Mouse (Mus musculus) embryo, embryonic 11 days (tissue): ENCODE measurements at regions not wholly inside any gene's neighbourhood (a gene's known extent, or its start where the extent isn't known, plus 50 kb on each side); places are given as distances from the start of the nearest gene placed in this dataset.

ENCODE experiments used
- DNase-seq: peaks from one replicate; pipeline ENCODE4 v3.0.0-alpha.2; 2015

DNA sequence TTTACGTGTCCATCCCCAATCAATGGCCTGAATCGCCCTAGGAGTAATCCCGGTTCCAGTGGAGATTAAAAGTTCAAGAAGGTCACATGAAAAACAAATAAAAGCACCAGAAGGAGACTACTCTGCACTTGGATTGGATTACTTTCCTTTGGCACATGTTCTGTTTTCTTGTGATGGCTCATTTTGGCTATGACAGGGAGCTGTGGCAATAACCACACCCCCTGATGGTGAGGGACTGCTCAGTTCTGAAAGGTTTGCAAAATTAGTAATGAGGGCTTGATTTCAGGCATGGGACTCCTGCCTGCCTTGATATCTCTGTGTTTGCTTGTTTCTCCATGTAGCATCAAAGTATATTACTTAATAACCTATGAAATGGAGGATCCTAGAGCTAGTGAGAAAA is 293.9 kb downstream of the Plk2 start:
- no peak for DNase-seq

DNA sequence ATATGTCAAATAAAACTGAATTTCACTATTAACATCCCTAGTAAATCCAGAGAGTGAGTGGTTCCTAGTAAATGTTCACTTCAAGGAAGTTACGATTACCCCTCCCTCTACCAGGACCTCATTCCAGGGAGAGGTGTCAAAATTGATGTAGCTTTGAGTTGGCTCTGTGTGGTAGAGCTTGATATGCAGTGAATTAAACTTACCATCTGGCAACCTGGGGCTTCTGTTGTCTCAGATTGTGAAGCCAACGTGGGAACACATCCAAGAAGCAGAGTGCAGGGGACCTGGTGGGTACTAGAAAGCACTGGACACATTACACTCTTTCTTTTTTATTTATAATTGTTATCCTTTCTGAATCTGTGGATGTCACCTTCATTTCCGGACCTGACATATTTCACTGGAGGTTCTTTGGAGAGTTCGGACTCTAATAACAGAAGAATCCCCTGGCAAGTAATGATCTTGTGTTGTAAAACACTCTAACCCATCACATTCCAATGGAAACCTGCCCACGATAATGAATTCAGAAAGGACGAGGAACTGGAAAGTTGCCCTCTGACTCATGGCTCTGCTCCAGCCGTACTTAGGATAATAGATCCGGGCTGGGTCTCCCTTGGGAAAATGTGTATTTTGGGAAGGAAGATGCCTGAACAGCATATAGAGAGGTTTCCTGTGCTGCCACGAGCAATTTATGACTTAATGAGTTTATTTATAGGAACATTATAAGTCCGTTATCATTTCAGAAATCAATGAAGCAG is 295.8 kb downstream of the Plk2 start:
- peak; percentile 46 for DNase-seq

DNA sequence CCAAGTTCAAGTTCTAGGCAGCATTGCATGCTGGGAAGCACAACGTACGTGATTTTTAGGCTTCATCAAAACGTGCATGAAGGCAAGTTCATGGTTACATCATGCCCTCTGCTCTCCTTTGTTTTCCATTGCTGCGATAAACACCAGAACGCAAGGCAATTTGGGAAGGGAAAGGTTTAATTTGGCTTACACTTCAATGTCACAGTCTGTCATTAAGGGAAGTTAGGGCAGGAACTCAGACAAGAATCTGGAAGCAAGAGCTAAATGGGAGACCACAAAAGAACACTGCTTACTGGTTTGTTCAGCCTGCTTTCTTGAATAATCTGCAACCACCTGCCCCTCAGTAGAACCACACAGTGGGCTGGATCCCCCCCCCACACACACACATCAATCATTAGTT is 297.9 kb downstream of the Plk2 start:
- DNase-seq: no peak

GRCm38 (mm10) chr13:110694876-110695275 is 300.0 kb downstream of the Plk2 start:
- DNase-seq: no peak

- no peak for DNase-seq
Observed at GRCm38 (mm10) chr13:110696549-110696948, 301.7 kb downstream of the Plk2 start.

- no peak for DNase-seq
Observed at GRCm38 (mm10) chr13:110704261-110704660, 309.4 kb downstream of the Plk2 start.

DNA sequence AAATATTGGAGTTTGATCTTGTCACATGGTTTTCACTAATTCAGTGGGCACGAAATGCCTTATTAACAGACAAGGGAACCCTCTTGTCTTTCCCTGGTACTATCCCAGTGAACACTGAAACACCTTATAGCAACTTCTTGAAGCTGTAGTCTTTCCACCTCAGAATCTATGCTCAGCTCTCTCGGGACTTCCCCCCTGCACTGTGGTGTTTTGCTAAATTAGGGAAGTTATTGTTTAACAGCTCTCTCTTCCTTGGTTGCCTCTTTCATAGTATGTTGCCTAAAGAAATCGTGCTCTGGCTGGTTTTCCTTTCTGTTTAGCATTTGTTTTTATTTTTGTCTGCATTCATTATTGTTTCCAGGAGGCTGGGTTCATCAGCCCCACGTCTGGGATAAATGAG is 316.0 kb downstream of the Plk2 start:
- DNase-seq: no peak

- DNase-seq: no peak
Observed at GRCm38 (mm10) chr13:110712527-110712926, 317.7 kb downstream of the Plk2 start.

- no peak for DNase-seq
Observed at GRCm38 (mm10) chr13:110722170-110722569, 327.3 kb downstream of the Plk2 start.

- DNase-seq: no peak
Observed at GRCm38 (mm10) chr13:110722752-110723151, 327.9 kb downstream of the Plk2 start.

GRCm38 (mm10) chr13:110724836-110725235 is 330.0 kb downstream of the Plk2 start:
- no peak for DNase-seq

DNA sequence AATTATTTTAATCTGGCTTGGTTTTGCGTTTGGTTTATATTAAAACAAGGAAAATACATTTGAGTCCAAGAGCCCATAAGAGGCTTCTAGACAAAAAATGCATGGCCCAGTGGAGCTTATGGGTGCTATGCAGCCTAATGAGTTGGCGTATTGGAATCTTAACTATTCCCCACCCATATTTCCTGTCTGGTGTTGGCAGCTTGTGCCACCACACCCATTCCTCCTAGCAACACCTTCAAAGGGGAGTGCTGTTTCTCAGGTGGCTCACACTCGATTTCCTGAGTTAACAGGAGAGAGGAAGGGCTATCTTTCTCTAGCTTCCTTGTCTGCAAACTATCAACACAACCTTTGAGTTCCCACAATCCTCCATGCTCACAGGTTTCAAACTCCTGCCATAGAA is 331.0 kb downstream of the Plk2 start:
- DNase-seq: no peak

DNA sequence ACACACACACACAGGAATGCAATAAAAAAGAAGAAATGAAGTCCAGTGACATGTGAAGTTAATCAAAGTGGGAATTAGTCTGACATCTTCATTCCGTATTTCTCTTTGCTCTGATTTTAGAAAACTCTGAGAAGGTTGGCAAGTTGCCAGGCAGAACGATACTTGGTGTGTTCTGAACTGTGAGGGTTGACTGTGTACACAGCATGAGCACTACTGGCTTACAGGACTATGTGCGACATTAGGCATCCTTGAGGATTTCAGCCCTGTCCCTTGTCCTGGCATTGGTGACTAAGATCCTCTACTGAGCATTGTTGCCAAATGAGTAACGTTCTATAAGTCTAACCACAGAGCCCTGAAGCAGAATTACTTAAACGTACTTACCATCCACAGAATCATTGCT is 340.7 kb downstream of the Plk2 start:
- DNase-seq: no peak

- DNase-seq: no peak
Observed at GRCm38 (mm10) chr13:110741576-110742206, 346.8 kb downstream of the Plk2 start.

- no peak for DNase-seq
Observed at GRCm38 (mm10) chr13:110747223-110747868, 352.5 kb downstream of the Plk2 start.

DNA sequence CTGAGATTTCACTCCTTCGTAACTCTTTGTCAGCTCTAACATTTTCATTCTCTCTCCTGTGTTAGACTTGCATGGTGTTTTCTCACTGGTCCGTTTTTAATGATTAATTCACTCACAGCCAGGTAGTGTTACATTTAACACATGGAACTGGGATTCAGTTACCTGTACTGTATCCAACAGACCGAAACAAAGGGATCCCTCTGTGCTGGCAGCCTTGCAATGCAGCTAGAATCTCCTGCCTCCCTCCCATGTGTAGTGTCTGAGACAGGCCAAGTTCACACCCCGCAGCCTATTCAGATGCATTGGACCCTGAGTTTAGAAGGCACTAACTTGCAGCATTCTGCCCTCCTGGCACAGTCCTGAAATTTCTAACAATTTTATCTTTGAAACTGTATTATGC is 357.9 kb downstream of the Plk2 start:
- DNase-seq: no peak

DNA sequence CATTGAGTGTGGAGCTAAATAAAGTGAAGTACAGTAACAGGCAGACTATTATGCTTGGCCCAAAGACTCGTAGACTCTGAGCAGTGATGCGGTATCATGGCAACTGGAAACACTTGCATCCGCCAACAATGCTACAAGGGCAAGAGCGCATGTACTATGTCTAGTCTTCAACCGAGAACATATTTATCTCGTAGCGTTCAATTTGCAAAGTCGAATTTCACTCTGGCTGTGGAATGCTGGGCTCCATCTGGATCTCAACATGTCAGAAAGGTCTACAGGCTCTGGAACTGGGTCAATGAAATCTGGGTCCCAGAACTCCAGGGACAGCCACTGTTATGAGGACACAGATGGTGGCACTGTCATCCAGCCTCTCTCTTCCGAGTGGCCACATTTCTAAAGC is 359.7 kb downstream of the Plk2 start:
- DNase-seq: no peak

DNA sequence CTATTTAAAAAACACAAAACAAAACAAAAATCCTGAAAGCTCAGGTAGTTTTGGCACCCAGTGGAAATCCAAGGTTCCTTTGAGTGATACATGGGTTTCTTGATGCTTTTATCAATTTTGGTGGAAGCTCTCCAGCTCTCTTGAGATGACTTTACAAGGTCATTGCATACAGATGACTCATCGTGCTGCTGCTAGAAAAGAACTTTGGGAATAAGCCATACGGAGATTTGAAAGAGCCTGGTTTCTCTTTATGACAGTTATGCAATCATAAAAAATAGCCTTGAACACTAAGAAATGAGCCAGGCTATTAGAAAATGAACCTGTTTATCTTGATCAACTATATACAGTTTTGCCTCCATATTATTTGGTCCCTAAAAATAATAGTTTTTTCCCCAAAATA is 362.0 kb downstream of the Plk2 start:
- no peak for DNase-seq

DNA sequence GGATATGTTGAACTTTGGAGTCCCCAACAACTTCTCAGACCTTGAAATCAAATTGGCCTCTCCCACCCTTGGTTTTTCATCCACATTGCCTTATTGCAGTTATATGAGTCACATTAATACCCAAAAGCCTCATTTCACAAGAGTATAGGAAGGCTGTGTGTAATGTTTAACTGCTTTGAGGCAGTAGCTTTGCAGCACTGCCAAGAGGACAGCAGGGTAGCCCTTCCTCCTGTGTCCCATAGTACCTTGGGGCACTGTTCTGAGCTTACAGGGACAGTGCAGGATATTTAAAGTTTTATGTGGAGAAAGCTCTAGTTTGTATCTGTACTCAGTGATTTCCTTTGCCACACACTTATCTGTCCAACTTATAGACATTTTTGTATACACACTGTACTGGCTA is 374.4 kb downstream of the Plk2 start:
- DNase-seq: no peak

DNA sequence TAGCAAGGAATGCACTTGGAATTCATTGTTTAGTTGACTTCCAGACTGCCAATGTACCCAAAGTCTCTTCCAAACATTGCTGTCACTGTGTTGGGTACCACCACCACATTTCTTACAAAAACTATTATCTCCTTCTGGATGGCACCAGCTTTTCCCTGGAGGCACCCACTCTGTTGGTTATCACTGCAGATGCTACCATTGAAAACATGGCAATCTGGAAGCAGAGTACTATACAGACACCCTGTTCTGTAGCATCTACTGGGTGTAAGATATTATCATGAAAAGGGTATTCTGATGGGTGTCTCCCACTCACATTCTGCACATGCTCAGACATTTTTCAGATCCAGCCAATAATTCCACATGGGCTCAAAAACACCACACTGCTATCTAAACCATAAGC is 380.4 kb downstream of the Plk2 start:
- no peak for DNase-seq

DNA sequence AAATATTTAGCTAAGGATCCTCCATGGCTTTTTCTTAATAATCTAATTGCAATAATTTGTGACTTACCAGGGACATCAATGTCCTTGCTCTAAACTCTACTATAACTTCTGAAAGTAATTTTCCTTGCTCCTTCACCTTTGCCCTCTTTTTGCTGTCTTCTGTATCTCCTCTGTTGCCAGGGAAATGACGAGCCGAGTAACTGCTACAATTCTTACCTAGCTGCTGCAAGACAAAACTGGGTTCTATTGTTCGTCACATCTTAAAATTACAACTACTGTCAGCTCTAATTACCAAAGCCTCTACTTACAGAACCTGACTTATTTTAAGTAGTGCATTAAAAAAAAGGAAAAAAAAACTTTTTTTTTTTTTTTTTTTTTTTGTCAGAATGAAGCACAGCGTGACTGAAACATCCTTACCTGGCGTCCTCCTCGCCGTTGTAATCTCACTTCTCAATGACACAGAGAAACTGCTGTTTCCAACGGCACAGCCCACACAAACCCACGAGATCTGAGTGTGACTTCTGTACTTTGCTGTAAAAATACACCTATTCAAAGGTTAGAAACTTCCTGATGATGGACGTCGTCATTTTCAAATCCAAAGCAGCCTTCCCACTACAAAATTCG is 389.4 kb downstream of the Plk2 start:
- DNase-seq: peak; percentile 25

DNA sequence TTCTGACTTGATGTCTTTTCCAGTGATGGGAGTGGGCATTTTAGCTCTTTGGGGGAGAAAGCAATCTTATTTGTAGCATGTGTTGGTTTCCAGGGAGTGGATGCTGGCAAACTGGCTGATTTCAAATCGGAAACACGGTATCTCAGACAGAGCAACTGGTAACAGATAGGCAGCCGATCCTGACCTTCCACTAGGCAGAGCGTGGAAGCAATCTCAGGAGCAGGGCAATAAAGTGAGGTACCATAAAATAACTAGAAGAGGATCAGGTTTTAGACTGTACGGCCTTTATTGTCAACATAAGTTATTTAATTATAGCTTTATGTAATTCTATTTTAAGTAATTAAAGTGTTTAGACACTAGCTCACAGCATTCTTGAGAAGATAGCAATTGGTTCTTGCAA is 390.0 kb downstream of the Plk2 start:
- DNase-seq: no peak

DNA sequence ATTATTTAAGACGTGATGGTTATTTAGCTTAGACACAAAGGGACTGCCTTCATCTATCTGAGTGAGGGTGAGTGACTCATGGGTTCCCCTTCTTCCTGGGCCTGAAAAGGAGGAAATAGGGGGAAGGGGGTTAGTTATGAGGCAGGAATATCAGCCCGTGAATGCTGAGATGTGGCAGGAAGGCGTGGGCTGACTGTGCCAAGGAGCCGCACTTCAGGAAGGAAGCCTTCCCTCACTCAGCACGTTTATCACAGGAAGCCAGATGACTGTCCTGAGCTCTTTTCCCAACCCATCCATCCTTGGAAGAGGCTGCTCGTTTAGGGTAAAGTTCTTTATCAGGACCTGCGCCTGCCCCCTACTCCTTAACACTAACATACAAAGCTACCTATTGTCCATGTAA is 403.5 kb downstream of the Plk2 start:
- no peak for DNase-seq

GRCm38 (mm10) chr13:110802841-110803240 is 408.0 kb downstream of the Plk2 start:
- no peak for DNase-seq
